Mouse (Mus musculus) ES-Bruce4 (cell line): ENCODE measurements at regions not wholly inside any gene's neighbourhood (a gene's known extent, or its start where the extent isn't known, plus 50 kb on each side); places are given as distances from the start of the nearest gene placed in this dataset.

Experiments used
- CTCF ChIP-seq: IDR thresholded peaks from one replicate; pipeline ENCODE4 v1.8.1; 2011; ENCODE audit warnings: low read depth, low read length
- POLR2A ChIP-seq: IDR thresholded peaks from one replicate; pipeline ENCODE4 v1.8.1; 2011; ENCODE audit warnings: low read length; ENCODE audit not compliant: insufficient read depth

DNA sequence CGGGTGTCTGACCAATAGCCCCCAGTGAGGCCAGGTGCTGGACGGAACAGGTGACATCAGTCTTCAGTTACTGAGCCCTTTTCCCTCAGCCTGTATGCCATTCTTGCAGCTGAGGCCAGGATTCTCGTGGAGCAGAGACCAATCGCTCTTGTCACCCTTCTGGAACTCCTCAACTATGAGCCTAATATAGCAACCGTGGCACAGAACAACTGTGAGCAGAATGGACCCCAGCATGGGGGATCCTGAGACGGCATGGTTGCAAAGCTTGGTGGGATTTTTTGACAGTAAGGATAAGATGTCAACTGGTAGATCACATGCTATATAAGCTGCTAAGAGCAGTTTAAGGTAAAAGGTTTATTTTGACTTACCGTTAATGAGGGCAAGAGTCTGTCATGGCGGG, 105.5 kb upstream of the 1700012A03Rik start:
- TF ChIP-seq POLR2A (no peak), CTCF (no peak)
